Mouse (Mus musculus) layer of hippocampus, adult 8-10 months (tissue): ENCODE measurements around the gene Mrpl2. TPM values are rescaled to one million over a fixed set of nuclear protein-coding genes. Genes with fewer than 3 reads are reported as not detected.

ENCODE experiments used
- DNase-seq, 2 experiments: peaks; one replicate each; pipeline ENCODE4 v3.0.0; 2022; ENCODE audit warnings: low spot score in 2 of 2
- total RNA-seq, 4 experiments: library from RNA; stranded (reverse); gene quantifications; 2 replicates each; pipeline ENCODE4 v1.2.4; 2022

The Mrpl2 gene
- total RNA-seq = 10 to 100 TPM; 43.7 to 60.5 (median 51.2) TPM

- DNase-seq = peak; percentile 98 to 99
Measured at GRCm38 (mm10) chr17:46645561-46646321, at the start of gene Mrpl2, which contains the start of gene Klc4. Gene Mrpl2 (plus strand): TSS chr17:46646229. Gene Klc4 (minus strand): TSS chr17:46646022.

- DNase-seq = no peak
Measured at GRCm38 (mm10) chr17:46597956-46598355, 48.1 kb upstream of the Mrpl2 start.

GRCm38 (mm10) chr17:46598963-46599362, 47.1 kb upstream of the Mrpl2 start:
- DNase-seq = no peak

GRCm38 (mm10) chr17:46600569-46600968, 45.5 kb upstream of the Mrpl2 start:
- DNase-seq = no peak

- DNase-seq = no peak
Measured at GRCm38 (mm10) chr17:46602212-46602611, 43.8 kb upstream of the Mrpl2 start.

- DNase-seq = no peak
Measured at GRCm38 (mm10) chr17:46603229-46603628, 42.8 kb upstream of the Mrpl2 start.

GRCm38 (mm10) chr17:46605126-46605525, 40.9 kb upstream of the Mrpl2 start:
- no peak for DNase-seq

- DNase-seq = no peak
Measured at GRCm38 (mm10) chr17:46605987-46606386, 40.0 kb upstream of the Mrpl2 start.

GRCm38 (mm10) chr17:46609721-46610514, 36.1 kb upstream of the Mrpl2 start:
- no peak for DNase-seq

- DNase-seq = no peak
Measured at GRCm38 (mm10) chr17:46611316-46611715, 34.7 kb upstream of the Mrpl2 start.

- no peak for DNase-seq
Measured at GRCm38 (mm10) chr17:46612189-46612588, 33.8 kb upstream of the Mrpl2 start.

- DNase-seq = no peak
Measured at GRCm38 (mm10) chr17:46612820-46613219, 33.2 kb upstream of the Mrpl2 start.

GRCm38 (mm10) chr17:46613229-46613628, 32.8 kb upstream of the Mrpl2 start:
- no peak for DNase-seq

- no peak for DNase-seq
Measured at GRCm38 (mm10) chr17:46617799-46618198, 28.2 kb upstream of the Mrpl2 start.

GRCm38 (mm10) chr17:46618394-46618768, 27.6 kb upstream of the Mrpl2 start:
- DNase-seq = no peak

- DNase-seq = no peak
Measured at GRCm38 (mm10) chr17:46618769-46619682, 27.0 kb upstream of the Mrpl2 start.

GRCm38 (mm10) chr17:46619683-46620357, 26.2 kb upstream of the Mrpl2 start:
- no peak for DNase-seq

GRCm38 (mm10) chr17:46621324-46621723, 24.7 kb upstream of the Mrpl2 start:
- peak in 1 of 2 experiments; percentile 60 for DNase-seq

- no peak for DNase-seq
Measured at GRCm38 (mm10) chr17:46622269-46622668, 23.8 kb upstream of the Mrpl2 start.

- no peak for DNase-seq
Measured at GRCm38 (mm10) chr17:46623819-46624557, 22.0 kb upstream of the Mrpl2 start.
